Mouse (Mus musculus) forebrain, embryonic 11.5 days (tissue): ENCODE measurements around the gene Kcnip2. TPM values are rescaled to one million over a fixed set of nuclear protein-coding genes. Genes with fewer than 3 reads are reported as not detected.

Experiments
- ATAC-seq: fragments of 200-750 bp; cut with Nextera tagmentation; replicated peaks from 2 replicates; pipeline ENCODE4 v1.8.0; 2017; ENCODE audit warnings: moderate TSS enrichment; ENCODE audit not compliant: low FRiP score
- DNase-seq: peaks from one replicate; pipeline ENCODE4 v3.0.0-alpha.2; 2017; ENCODE audit warnings: low spot score
- H3K27ac ChIP-seq: fragments of 300-500 bp; sonication (generic); 2 replicates; pipeline ENCODE4 v1.5.1; 2014; ENCODE audit warnings: low read depth, low read length
- H3K27me3 ChIP-seq: fragments of 300-500 bp; sonication (generic); 2 replicates; pipeline ENCODE4 v1.6.1; 2014; ENCODE audit warnings: mild to moderate bottlenecking, low read length, mixed read lengths; ENCODE audit not compliant: control insufficient read depth, insufficient read depth
- H3K36me3 ChIP-seq: fragments of 300-500 bp; sonication (generic); 2 replicates; pipeline ENCODE4 v1.6.1; 2014; ENCODE audit warnings: mild to moderate bottlenecking, low read length, moderate library complexity, mixed read lengths; ENCODE audit not compliant: control insufficient read depth, insufficient read depth
- H3K4me1 ChIP-seq: fragments of 300-500 bp; sonication (generic); replicated peaks from 2 replicates; pipeline ENCODE4 v1.6.1; 2014; ENCODE audit warnings: low read length, mixed read lengths; ENCODE audit not compliant: control insufficient read depth, insufficient read depth
- H3K4me2 ChIP-seq: fragments of 300-500 bp; sonication (generic); 2 replicates; pipeline ENCODE4 v1.6.1; 2014; ENCODE audit warnings: low read depth, mild to moderate bottlenecking, low read length, moderate library complexity, mixed read lengths; ENCODE audit not compliant: severe bottlenecking
- H3K4me3 ChIP-seq: fragments of 300-500 bp; sonication (generic); 2 replicates; pipeline ENCODE4 v1.5.1; 2014; ENCODE audit warnings: low read depth, low read length
- H3K9ac ChIP-seq: fragments of 300-500 bp; sonication (generic); 2 replicates; pipeline ENCODE4 v1.6.1; 2014; ENCODE audit warnings: low read length
- H3K9me3 ChIP-seq: fragments of 300-500 bp; sonication (generic); 2 replicates; pipeline ENCODE4 v1.6.1; 2016; ENCODE audit warnings: low read length, mixed read lengths; ENCODE audit not compliant: control insufficient read depth
- WGBS: fragments of 180-500 bp; shearing (Covaris S2); extraction: QIAGEN DNeasy Blood & Tissue Kit; methylation state at CpG from one replicate; pipeline ENCODE4 v1.1.7; 2014; 5-methylcytosine and 5-hydroxymethylcytosine counted together
- polyA plus RNA-seq: library from polyadenylated mRNA; unstranded; fragments of >200 nt; fragmentation: Nextera tagmentation; extraction: Ambion mirVana; gene quantifications from 2 replicates; pipeline ENCODE4 v1.2.1, GENCODE M21; 2014

Gene Kcnip2
- polyA plus RNA-seq, 1 experiment from 2014 or later: 0.76 TPM

DNA sequence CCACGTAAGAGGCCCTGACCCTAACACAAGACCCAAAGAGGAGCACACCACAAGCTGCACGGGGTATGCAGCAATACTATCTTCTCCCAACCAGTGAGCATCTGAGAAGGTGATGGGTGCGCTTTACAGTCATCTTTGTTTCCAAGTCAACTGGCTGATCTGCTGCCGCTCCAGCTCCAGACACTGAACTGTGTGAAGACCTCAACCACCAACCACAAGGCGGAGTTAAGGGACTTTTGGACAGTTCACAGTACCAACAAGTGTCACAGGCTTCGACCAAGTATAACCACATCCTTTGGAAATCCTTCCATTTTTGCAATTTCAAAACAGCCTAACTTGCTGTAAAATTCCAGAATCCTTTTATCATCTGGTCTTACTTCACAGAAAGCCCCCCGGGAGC lies 64.0 kb downstream of the Kcnip2 start:
- Histone ChIP-seq H3K36me3 (peaks cover 9% of the 10 kb centered on the region), H3K27me3 (peaks cover 4% of the 10 kb centered on the region), H3K4me2 (no peak overlapping the region), H3K9ac (no peak overlapping the region), H3K27ac (no peak overlapping the region), H3K4me1 (peaks cover 12% of the 10 kb centered on the region), H3K4me3 (no peak overlapping the region), H3K9me3 (no peaks in the 10 kb centered on the region)
- WGBS: 93% methylated on average over 7 of the region's 7 CpGs
- ATAC-seq (no peak), DNase-seq (peak; percentile 38)

DNA sequence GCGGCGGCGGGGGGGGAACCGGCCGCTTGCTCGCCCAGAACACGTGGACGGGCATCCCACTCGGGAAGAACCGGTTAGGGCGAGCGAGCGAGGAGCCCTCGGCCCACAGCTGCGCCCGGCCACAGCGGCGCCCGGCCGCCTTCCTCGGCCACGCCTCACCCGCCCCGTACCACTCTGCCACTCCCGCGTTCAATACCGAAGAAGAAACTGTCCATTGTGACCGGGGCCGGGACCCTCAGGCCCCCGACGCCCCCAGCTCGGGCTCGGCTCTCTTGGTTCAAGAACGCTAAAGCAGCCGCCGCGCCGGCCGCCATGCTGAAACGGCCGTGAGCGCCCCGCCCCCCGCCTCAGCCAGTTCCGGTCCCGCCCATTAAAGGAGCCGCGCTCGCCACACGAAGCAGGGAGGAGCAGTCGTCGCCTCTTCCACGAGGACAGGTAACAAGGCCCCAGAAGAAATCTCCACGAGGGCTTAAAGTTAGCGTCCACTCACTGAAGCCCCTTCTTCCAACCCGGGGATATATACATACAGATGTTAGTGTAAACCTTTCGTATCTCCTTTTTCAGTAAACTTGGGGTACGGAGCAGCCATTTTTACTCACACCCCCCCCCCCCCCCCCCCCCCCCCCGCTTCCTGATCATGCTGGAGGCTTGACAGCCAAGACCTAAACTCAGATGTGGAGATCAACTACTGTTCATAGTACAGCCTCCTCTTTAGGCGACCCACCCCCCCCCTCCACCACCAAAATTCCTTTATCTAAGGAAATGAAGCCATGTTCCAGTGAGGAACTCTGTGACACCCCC lies 66.4 kb downstream of the Kcnip2 start, which contains the start of gene Npm3:
Npm3 (minus strand) TSS at position 349 of the 801 bp plus-strand sequence.
- H3K9me3 ChIP-seq: no peaks in the 10 kb centered on the region
- under 1% methylated on average over 57 of the region's 60 CpGs for WGBS
- H3K27ac ChIP-seq: no peak within 1 kb of the TSS
- DNase-seq: peak; percentile 94
- peaks cover 21% of the 10 kb centered on the region for H3K4me1 ChIP-seq
- H3K27me3 ChIP-seq: peaks cover 26% of the 10 kb centered on the region
- H3K9ac ChIP-seq: peak within 1 kb of the TSS; percentile 82
- ATAC-seq: peak; percentile 80
- peak within 1 kb of the TSS; percentile 95 for H3K4me2 ChIP-seq
- peaks cover 2% of the 10 kb centered on the region; the same call in 1 of the 2 replicates for H3K36me3 ChIP-seq
- peak within 1 kb of the TSS; percentile 89 for H3K4me3 ChIP-seq

DNA sequence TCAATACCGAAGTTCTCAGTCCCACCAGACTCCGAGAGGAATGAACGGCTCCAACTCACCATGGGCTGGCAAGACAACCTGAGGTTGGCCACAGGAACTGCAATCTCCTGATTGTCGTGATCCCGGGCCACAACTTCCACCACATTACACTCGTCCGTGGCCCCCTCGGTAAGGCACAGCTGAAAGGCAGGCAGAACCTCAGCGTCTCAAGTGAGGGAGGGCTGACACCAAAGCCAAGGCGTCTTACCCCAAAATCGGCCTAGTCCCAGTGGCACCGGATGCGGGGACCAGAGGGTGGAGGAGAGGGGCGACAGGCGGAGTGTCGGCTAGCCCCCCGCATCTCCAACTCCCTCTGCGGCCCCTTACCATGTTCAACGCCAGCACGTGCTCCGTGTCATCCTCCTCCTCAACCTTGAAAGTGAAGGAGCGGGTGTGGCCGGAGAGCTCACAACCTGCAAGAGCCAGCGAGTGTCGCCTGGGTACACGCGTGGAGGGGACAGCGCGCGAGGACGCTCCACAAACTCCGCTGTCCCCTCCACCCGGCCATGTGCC lies 67.1 kb downstream of the Kcnip2 start:
- DNase-seq (peak; percentile 61), ATAC-seq (peak; percentile 47)
- Histone ChIP-seq H3K36me3 (peaks cover 2% of the 10 kb centered on the region; the same call in 1 of the 2 replicates), H3K27me3 (peaks cover 32% of the 10 kb centered on the region), H3K4me2 (peak overlapping the region; percentile 95), H3K9me3 (no peaks in the 10 kb centered on the region), H3K27ac (no peak overlapping the region), H3K9ac (peak overlapping the region; percentile 82), H3K4me1 (peaks cover 21% of the 10 kb centered on the region), H3K4me3 (peak overlapping the region; percentile 89)
- WGBS: 3% methylated on average over 32 of the region's 33 CpGs

DNA sequence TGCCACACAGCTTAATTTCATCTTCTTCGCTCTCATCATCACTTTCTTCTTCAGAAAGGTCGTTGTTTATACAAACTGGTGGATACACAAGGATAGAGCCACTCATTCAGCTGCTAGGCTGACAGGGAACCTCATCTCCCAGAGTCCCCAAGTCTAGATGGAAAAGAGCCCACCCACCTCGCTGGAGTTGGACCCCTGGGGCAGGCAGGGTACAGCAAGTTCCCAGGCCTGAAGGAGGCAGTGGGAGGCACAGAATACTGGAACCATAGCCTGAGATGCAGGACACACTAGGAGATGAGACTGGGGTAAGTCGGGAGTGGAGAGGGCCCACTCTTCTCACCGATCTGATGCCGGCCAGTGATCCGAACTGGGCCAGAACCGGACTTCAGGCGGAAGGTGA lies 67.7 kb downstream of the Kcnip2 start:
- Histone ChIP-seq H3K27ac (no peak overlapping the region), H3K9me3 (no peaks in the 10 kb centered on the region), H3K36me3 (0 out of 2 replicates have a peak, but pooled peaks cover 2% of the 10 kb centered on the region), H3K4me3 (peak overlapping the region; percentile 89; the same call in 1 of the 2 replicates), H3K4me2 (peak overlapping the region; percentile 95; the same call in 1 of the 2 replicates), H3K27me3 (peaks cover 38% of the 10 kb centered on the region), H3K9ac (peak overlapping the region; percentile 82; the same call in 1 of the 2 replicates), H3K4me1 (peaks cover 21% of the 10 kb centered on the region)
- WGBS: 59% methylated on average over 9 of the region's 9 CpGs
- ATAC-seq (no peak), DNase-seq (peak; percentile 52)

- no peak overlapping the region for H3K4me3 ChIP-seq
- no peak overlapping the region for H3K9ac ChIP-seq
- H3K27me3 ChIP-seq: peaks cover 48% of the 10 kb centered on the region
- ATAC-seq (no peak), DNase-seq (peak; percentile 91)
- peaks cover 27% of the 10 kb centered on the region for H3K4me1 ChIP-seq
- H3K9me3 ChIP-seq: no peaks in the 10 kb centered on the region
- 36% methylated on average over 11 of the region's 11 CpGs for WGBS
- H3K4me2 ChIP-seq: no peak overlapping the region
- no peak overlapping the region for H3K27ac ChIP-seq
- H3K36me3 ChIP-seq: no peaks in the 10 kb centered on the region
These were observed 68.6 kb downstream of the Kcnip2 start for GRCm38 (mm10) chr19:45747028-45747867.

GRCm38 (mm10) chr19:45746153-45747020 lies 69.5 kb downstream of the Kcnip2 start:
- peaks cover 56% of the 10 kb centered on the region for H3K27me3 ChIP-seq
- H3K9ac ChIP-seq: no peak overlapping the region
- no peaks in the 10 kb centered on the region for H3K36me3 ChIP-seq
- DNase-seq (peak; percentile 86), ATAC-seq (no peak)
- no peak overlapping the region for H3K27ac ChIP-seq
- no peak overlapping the region for H3K4me3 ChIP-seq
- 8% methylated on average over 29 of the region's 29 CpGs for WGBS
- H3K4me1 ChIP-seq: peaks cover 30% of the 10 kb centered on the region
- no peaks in the 10 kb centered on the region for H3K9me3 ChIP-seq
- no peak overlapping the region for H3K4me2 ChIP-seq

DNA sequence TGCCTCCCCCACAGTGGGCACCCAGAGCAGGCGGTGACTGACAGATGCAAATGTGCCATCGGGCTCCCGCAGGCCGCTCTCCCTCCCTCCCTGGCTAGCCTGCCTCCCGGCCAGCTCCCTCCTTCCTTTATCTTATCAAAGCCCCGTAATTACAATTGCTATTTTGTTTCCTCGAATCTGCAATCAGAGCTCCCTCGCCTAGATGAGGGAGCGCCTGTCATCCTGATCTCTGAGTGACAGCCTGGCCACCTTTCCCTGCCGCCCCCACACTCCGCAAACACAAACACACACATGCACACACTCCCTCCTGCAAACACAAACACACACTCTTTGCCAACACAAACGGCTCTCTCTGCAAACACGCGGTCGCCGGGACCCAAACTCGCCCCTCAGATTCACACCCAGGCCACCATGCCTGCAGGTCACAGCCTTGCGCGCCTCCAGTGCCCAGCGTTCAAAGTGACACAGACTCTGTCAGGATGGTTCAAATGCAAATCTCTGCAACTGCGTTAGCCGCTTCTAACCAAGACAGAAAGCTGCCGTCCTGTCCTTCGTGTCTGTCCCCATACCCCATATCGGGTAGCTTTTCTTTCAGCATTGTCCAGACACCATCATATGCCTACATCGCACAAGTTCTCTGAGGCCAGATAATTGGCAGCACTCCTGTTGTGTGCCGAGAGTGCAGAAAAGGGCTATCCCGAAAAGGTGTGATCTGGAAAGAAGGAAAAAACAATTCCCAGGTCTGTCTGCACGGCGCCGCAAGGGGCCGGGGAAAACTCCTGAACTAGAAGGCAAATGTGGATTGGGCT lies 70.3 kb downstream of the Kcnip2 start:
- no peak overlapping the region for H3K4me3 ChIP-seq
- ATAC-seq: no peak

More for the DNA sequence above, 70.3 kb downstream of the Kcnip2 start:
- peak overlapping the region; percentile 12; the same call in 1 of the 2 replicates for H3K4me2 ChIP-seq
- H3K27me3 ChIP-seq: peaks cover 64% of the 10 kb centered on the region
- H3K4me1 ChIP-seq: peaks cover 33% of the 10 kb centered on the region
- WGBS: 2% methylated on average over 32 of the region's 32 CpGs
- no peak overlapping the region for H3K9ac ChIP-seq
- H3K9me3 ChIP-seq: no peaks in the 10 kb centered on the region
- peak; percentile 63 for DNase-seq
- H3K36me3 ChIP-seq: no peaks in the 10 kb centered on the region
- H3K27ac ChIP-seq: no peak overlapping the region
